Mouse (Mus musculus): ENCODE data around the gene Nxnl1. TPM values are rescaled to one million over a fixed set of nuclear protein-coding genes. Genes with fewer than 3 reads are reported as not detected.

Gene Nxnl1
- polyA plus RNA-seq, 1 experiment from 2014 or later: not detected

- no peak overlapping the region for H3K9ac ChIP-seq (replicated peaks; ENCODE audit: low read depth, low read length)
- ATAC-seq (ENCODE audit: insufficient number of reproducible peaks, insufficient read depth, low FRiP score, low read depth): no peak
- H3K4me1 ChIP-seq (ENCODE audit: control insufficient read depth, insufficient read depth, low read length): peaks cover 15% of the 10 kb centered on the region
- no peaks in the 10 kb centered on the region for H3K9me3 ChIP-seq (ENCODE audit: control insufficient read depth, low read depth, low read length)
- H3K27me3 ChIP-seq (ENCODE audit: control insufficient read depth, insufficient read depth, low read length): 0 out of 2 replicates have a peak, but pooled peaks cover 2% of the 10 kb centered on the region
- H3K27ac ChIP-seq (ENCODE audit: low read length): no peak overlapping the region
- no peak overlapping the region for H3K4me3 ChIP-seq (ENCODE audit: low read depth, low read length)
- H3K4me2 ChIP-seq (replicated peaks; ENCODE audit: low read depth, low read length): no peak overlapping the region
- H3K36me3 ChIP-seq (ENCODE audit: control insufficient read depth, insufficient read depth, low read length): peaks cover 6% of the 10 kb centered on the region
These were observed 32.0 kb upstream of the Nxnl1 start for GRCm38 (mm10) chr8:71598375-71598774.

GRCm38 (mm10) chr8:71597451-71597850 lies 31.1 kb upstream of the Nxnl1 start, which contains the start of gene Fam129c:
Gene Fam129c, plus strand, starts transcription at chr8:71597648.
- no peak for ATAC-seq (ENCODE audit: insufficient number of reproducible peaks, insufficient read depth, low FRiP score, low read depth)
- Histone ChIP-seq H3K9ac (replicated peaks; ENCODE audit: low read depth, low read length) (no peak within 1 kb of the TSS; the same call in 1 of the 2 replicates), H3K9me3 (ENCODE audit: control insufficient read depth, low read depth, low read length) (no peaks in the 10 kb centered on the region), H3K4me3 (ENCODE audit: low read depth, low read length) (no peak within 1 kb of the TSS), H3K4me1 (ENCODE audit: control insufficient read depth, insufficient read depth, low read length) (peaks cover 18% of the 10 kb centered on the region), H3K27ac (ENCODE audit: low read length) (no peak within 1 kb of the TSS), H3K36me3 (ENCODE audit: control insufficient read depth, insufficient read depth, low read length) (peaks cover 6% of the 10 kb centered on the region), H3K4me2 (replicated peaks; ENCODE audit: low read depth, low read length) (no peak within 1 kb of the TSS), H3K27me3 (ENCODE audit: control insufficient read depth, insufficient read depth, low read length) (0 out of 2 replicates have a peak, but pooled peaks cover under 1% of the 10 kb centered on the region)
- 89% methylated on average over 3 of the region's 3 CpGs for WGBS

- Histone ChIP-seq H3K9ac (replicated peaks; ENCODE audit: low read depth, low read length) (no peak overlapping the region), H3K4me1 (ENCODE audit: control insufficient read depth, insufficient read depth, low read length) (peaks cover 12% of the 10 kb centered on the region; the same call in 1 of the 2 replicates), H3K4me3 (ENCODE audit: low read depth, low read length) (no peak overlapping the region), H3K9me3 (ENCODE audit: control insufficient read depth, low read depth, low read length) (no peaks in the 10 kb centered on the region), H3K4me2 (replicated peaks; ENCODE audit: low read depth, low read length) (no peak overlapping the region), H3K36me3 (ENCODE audit: control insufficient read depth, insufficient read depth, low read length) (peaks cover 6% of the 10 kb centered on the region), H3K27me3 (ENCODE audit: control insufficient read depth, insufficient read depth, low read length) (no peaks in the 10 kb centered on the region), H3K27ac (ENCODE audit: low read length) (no peak overlapping the region)
- WGBS: 75% methylated on average over 4 of the region's 4 CpGs
- ATAC-seq (ENCODE audit: insufficient number of reproducible peaks, insufficient read depth, low FRiP score, low read depth): no peak
These were observed 30.4 kb upstream of the Nxnl1 start for GRCm38 (mm10) chr8:71596798-71597197.

- H3K4me2 ChIP-seq (replicated peaks; ENCODE audit: low read depth, low read length): no peak overlapping the region
- H3K4me1 ChIP-seq (ENCODE audit: control insufficient read depth, insufficient read depth, low read length): peaks cover 12% of the 10 kb centered on the region; the same call in 1 of the 2 replicates
- peaks cover 6% of the 10 kb centered on the region for H3K36me3 ChIP-seq (ENCODE audit: control insufficient read depth, insufficient read depth, low read length)
- H3K27me3 ChIP-seq (ENCODE audit: control insufficient read depth, insufficient read depth, low read length): no peaks in the 10 kb centered on the region
- no peak for ATAC-seq (ENCODE audit: insufficient number of reproducible peaks, insufficient read depth, low FRiP score, low read depth)
- no peak overlapping the region for H3K4me3 ChIP-seq (ENCODE audit: low read depth, low read length)
- H3K27ac ChIP-seq (ENCODE audit: low read length): no peak overlapping the region
- H3K9me3 ChIP-seq (ENCODE audit: control insufficient read depth, low read depth, low read length): no peaks in the 10 kb centered on the region
- H3K9ac ChIP-seq (replicated peaks; ENCODE audit: low read depth, low read length): no peak overlapping the region; the same call in 1 of the 2 replicates
- WGBS: 57% methylated on average over 6 of the region's 6 CpGs
These were observed 30.0 kb upstream of the Nxnl1 start for GRCm38 (mm10) chr8:71596384-71596783.

- Histone ChIP-seq H3K27me3 (ENCODE audit: control insufficient read depth, insufficient read depth, low read length) (no peaks in the 10 kb centered on the region), H3K4me1 (ENCODE audit: control insufficient read depth, insufficient read depth, low read length) (peaks cover 16% of the 10 kb centered on the region; the same call in 1 of the 2 replicates), H3K27ac (ENCODE audit: low read length) (no peak overlapping the region), H3K9me3 (ENCODE audit: control insufficient read depth, low read depth, low read length) (no peaks in the 10 kb centered on the region), H3K4me3 (ENCODE audit: low read depth, low read length) (no peak overlapping the region), H3K4me2 (replicated peaks; ENCODE audit: low read depth, low read length) (no peak overlapping the region), H3K36me3 (ENCODE audit: control insufficient read depth, insufficient read depth, low read length) (peaks cover 6% of the 10 kb centered on the region), H3K9ac (replicated peaks; ENCODE audit: low read depth, low read length) (no peak overlapping the region)
- 11% methylated on average over 27 of the region's 27 CpGs for WGBS
- 0 out of 2 replicates have a peak, but pooled peaks have one; percentile 9 for ATAC-seq (ENCODE audit: insufficient number of reproducible peaks, insufficient read depth, low FRiP score, low read depth)
These were observed 29.5 kb upstream of the Nxnl1 start for GRCm38 (mm10) chr8:71595862-71596261.

GRCm38 (mm10) chr8:71594324-71594722 lies 27.9 kb upstream of the Nxnl1 start:
- Histone ChIP-seq H3K4me3 (ENCODE audit: low read depth, low read length) (no peak overlapping the region), H3K4me1 (ENCODE audit: control insufficient read depth, insufficient read depth, low read length) (peaks cover 18% of the 10 kb centered on the region; the same call in 1 of the 2 replicates), H3K36me3 (ENCODE audit: control insufficient read depth, insufficient read depth, low read length) (peaks cover 6% of the 10 kb centered on the region), H3K9ac (replicated peaks; ENCODE audit: low read depth, low read length) (0 out of 2 replicates have a peak overlapping the region, but pooled peaks have one; percentile 6), H3K27me3 (ENCODE audit: control insufficient read depth, insufficient read depth, low read length) (no peaks in the 10 kb centered on the region), H3K27ac (ENCODE audit: low read length) (no peak overlapping the region), H3K9me3 (ENCODE audit: control insufficient read depth, low read depth, low read length) (no peaks in the 10 kb centered on the region), H3K4me2 (replicated peaks; ENCODE audit: low read depth, low read length) (no peak overlapping the region)
- WGBS: 87% methylated on average over 4 of the region's 4 CpGs
- no peak for ATAC-seq (ENCODE audit: insufficient number of reproducible peaks, insufficient read depth, low FRiP score, low read depth)

- Histone ChIP-seq H3K4me2 (replicated peaks; ENCODE audit: low read depth, low read length) (no peak overlapping the region; the same call in 1 of the 2 replicates), H3K36me3 (ENCODE audit: control insufficient read depth, insufficient read depth, low read length) (peaks cover 6% of the 10 kb centered on the region), H3K27me3 (ENCODE audit: control insufficient read depth, insufficient read depth, low read length) (no peaks in the 10 kb centered on the region), H3K27ac (ENCODE audit: low read length) (no peak overlapping the region), H3K4me3 (ENCODE audit: low read depth, low read length) (peak overlapping the region; percentile 90; the same call in 1 of the 2 replicates), H3K9me3 (ENCODE audit: control insufficient read depth, low read depth, low read length) (no peaks in the 10 kb centered on the region), H3K4me1 (ENCODE audit: control insufficient read depth, insufficient read depth, low read length) (peaks cover 18% of the 10 kb centered on the region; the same call in 1 of the 2 replicates), H3K9ac (replicated peaks; ENCODE audit: low read depth, low read length) (0 out of 2 replicates have a peak overlapping the region, but pooled peaks have one; percentile 6)
- ATAC-seq (ENCODE audit: insufficient number of reproducible peaks, insufficient read depth, low FRiP score, low read depth): no peak
- 92% methylated on average over 8 of the region's 8 CpGs for WGBS
These were observed 27.3 kb upstream of the Nxnl1 start for GRCm38 (mm10) chr8:71593556-71594323.

GRCm38 (mm10) chr8:71592374-71593170 lies 26.2 kb upstream of the Nxnl1 start:
- no peaks in the 10 kb centered on the region for H3K9me3 ChIP-seq (ENCODE audit: control insufficient read depth, low read depth, low read length)
- WGBS: 4% methylated on average over 60 of the region's 60 CpGs
- peaks cover 18% of the 10 kb centered on the region; the same call in 1 of the 2 replicates for H3K4me1 ChIP-seq (ENCODE audit: control insufficient read depth, insufficient read depth, low read length)
- H3K27ac ChIP-seq (ENCODE audit: low read length): peak overlapping the region; percentile 97
- H3K4me2 ChIP-seq (replicated peaks; ENCODE audit: low read depth, low read length): peak overlapping the region; percentile 80
- peak overlapping the region; percentile 89 for H3K9ac ChIP-seq (replicated peaks; ENCODE audit: low read depth, low read length)
- H3K4me3 ChIP-seq (ENCODE audit: low read depth, low read length): peak overlapping the region; percentile 90
- H3K27me3 ChIP-seq (ENCODE audit: control insufficient read depth, insufficient read depth, low read length): no peaks in the 10 kb centered on the region
- H3K36me3 ChIP-seq (ENCODE audit: control insufficient read depth, insufficient read depth, low read length): peaks cover 6% of the 10 kb centered on the region
- peak; percentile 68 for ATAC-seq (ENCODE audit: insufficient number of reproducible peaks, insufficient read depth, low FRiP score, low read depth)
